Mouse (Mus musculus) spleen, postnatal 10 days (tissue): Measurements from ENCODE around the gene Gm45021.
A peak's percentile ranks its signal among the peaks of the same experiment; 100 is the strongest.

ENCODE experiments used
- DNase-seq, 2 experiments: peaks; one replicate each; pipeline ENCODE4 v3.0.0; 2021 to 2022; ENCODE audit warnings: low spot score in 2 of 2

Gene Gm45021

DNA sequence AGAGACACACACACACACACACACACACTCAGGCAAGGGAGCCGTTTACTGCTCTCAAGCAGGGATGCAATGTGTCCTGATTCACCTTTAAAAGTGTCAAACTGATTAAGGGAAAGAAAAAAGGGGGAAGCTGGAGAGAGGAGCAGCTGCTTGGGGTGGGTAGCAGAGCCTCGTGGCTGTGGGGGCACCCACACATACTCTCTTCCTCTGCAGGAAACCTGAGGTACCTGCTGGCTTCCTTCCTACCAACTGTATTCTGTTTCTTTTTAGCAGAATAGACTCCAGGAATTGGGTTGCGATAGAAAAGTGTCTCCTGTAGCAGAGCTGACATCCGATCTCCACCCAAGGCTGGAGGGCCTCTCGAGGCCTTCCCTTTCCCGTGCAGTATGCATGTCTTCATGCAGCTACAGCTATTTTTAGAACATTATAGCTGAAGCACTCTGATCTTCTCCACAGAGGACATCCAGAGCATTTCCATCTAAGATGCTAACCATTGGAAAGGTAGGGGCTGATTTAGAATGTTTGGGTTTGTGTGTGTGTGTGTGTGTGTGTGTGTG, at the start of gene Gm45021:
TSS of gene Gm45021 (plus strand) at position 417 of the 557 bp plus-strand sequence.
- DNase-seq: no peak

DNA sequence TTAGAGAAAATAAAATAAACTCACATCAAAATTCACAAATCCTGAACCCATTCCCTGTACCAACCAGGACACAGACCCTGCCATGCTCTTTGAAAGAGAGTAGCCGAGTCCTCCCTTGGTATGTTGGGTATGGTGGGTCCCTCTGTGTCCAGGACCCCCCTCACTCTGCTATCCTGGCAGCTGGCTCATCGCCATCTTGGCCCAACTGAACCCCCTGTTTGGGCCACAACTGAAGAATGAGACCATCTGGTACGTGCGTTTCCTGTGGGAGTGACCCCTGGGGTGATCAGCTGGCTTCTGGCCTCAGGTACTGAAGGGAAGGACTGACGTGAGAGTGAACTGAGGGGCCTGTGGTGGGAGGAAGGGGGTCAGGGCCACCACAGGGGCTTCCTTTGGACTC, 49.5 kb upstream of the Gm45021 start:
- DNase-seq: no peak

DNA sequence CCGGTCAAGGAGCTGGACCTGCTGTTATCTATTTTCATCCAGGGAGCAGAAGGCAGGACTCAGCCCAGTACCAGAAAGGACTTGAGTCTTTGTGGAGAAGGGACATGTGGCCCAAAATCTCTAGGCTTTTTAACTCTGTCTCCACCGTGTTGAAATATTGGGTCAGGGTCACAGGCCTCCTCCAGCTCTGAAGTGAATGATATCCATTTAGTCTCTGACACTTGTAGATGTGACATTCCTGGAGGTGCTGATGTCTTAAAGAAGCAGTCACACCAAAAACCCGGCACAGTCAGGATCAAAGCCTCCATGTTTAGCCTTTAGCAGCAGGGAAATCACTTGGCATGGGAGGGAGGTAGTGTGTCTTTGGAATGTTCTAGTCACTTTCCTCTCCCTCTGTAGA, 48.7 kb upstream of the Gm45021 start:
- DNase-seq: no peak

DNA sequence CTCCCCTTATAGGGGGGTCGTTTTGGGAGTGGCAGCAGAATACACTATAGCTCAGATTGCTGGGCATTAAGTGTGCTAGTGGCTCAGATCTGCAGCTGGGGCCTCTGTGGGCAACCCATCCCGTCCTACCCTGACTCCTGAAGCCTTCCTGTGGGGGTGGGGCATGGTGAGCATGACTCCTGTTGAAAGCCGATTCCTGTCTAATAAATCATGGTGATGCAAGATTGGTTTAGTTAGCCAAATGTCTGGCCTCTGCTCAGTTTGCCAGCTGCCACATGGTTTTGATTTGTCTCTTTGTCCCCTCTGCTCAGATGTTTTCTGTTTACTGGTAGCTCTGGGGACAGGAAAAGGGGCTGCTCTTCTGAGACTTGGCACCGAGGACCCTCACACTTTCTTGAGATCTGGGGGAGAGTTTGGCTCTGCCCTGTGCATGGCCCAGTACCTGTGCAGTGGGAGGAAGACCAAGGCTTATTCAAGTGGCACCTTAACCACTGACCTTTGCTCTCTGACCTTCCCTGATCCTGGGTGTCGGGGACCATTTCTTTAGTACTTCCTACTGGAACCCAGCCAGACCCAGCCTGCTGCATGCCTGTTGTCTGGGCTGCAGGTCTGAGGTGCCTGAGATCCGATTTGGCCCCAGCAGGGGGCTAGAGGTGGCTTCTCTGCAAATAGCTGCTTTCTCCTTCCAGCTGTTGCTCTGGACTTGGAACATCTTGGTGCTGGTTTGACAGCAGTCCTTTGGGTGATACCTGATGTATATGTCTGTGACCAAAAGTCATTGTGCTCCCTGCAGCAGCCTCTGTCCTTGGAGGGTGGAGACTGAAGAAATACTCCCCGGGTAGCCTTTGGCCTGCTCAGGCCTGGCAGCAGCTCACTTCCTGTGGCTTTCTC, 47.6 kb upstream of the Gm45021 start:
- no peak for DNase-seq

DNA sequence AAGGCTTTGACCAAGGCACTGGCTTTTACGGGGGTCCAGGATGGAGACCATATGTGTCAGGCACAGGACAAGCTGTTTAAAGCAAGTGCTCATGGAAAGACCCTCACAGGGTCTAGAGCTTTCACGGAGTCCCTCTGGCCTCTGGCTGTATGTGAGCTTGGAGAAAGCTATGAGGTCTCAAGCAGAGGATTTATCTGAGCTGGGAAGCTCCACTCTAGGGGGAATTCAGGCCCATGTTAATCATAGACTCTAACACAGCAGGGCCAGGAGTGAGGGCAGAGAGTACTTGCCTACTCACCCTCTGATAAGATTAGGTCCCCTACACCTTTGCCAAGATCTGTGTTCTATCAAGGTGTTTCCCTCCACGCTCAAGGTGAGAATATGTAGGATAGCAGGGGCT, 46.8 kb upstream of the Gm45021 start:
- DNase-seq: no peak

- DNase-seq: no peak
Observed at GRCm38 (mm10) chr6:48545251-48545650, 44.2 kb upstream of the Gm45021 start.

- peak in 1 of 2 experiments; percentile 49 for DNase-seq
Observed at GRCm38 (mm10) chr6:48546271-48546670, 43.1 kb upstream of the Gm45021 start.

GRCm38 (mm10) chr6:48546858-48547257, 42.6 kb upstream of the Gm45021 start:
- no peak for DNase-seq

DNA sequence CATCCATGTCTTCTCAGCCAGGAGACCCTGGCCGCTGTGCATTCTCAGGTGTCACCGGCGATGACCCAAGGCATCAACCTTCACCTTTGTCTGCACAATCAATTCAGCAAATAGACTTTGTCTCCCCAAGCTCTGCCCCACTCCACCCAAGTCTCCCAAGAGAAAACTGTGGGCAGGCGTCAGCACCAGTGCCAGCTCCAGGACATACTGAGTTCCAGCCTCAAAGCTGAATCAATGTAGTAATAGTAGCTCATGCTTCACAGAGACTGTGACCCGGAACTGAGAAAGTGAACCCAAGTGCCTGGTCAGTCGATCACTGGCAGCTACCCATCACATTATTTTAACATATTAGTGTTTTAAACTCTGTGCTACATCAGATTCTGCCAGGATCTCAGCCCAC, 41.1 kb upstream of the Gm45021 start:
- no peak for DNase-seq

GRCm38 (mm10) chr6:48552918-48553317, 36.5 kb upstream of the Gm45021 start:
- peak in 1 of 2 experiments; percentile 71 for DNase-seq

GRCm38 (mm10) chr6:48553819-48554218, 35.6 kb upstream of the Gm45021 start:
- DNase-seq: no peak

DNA sequence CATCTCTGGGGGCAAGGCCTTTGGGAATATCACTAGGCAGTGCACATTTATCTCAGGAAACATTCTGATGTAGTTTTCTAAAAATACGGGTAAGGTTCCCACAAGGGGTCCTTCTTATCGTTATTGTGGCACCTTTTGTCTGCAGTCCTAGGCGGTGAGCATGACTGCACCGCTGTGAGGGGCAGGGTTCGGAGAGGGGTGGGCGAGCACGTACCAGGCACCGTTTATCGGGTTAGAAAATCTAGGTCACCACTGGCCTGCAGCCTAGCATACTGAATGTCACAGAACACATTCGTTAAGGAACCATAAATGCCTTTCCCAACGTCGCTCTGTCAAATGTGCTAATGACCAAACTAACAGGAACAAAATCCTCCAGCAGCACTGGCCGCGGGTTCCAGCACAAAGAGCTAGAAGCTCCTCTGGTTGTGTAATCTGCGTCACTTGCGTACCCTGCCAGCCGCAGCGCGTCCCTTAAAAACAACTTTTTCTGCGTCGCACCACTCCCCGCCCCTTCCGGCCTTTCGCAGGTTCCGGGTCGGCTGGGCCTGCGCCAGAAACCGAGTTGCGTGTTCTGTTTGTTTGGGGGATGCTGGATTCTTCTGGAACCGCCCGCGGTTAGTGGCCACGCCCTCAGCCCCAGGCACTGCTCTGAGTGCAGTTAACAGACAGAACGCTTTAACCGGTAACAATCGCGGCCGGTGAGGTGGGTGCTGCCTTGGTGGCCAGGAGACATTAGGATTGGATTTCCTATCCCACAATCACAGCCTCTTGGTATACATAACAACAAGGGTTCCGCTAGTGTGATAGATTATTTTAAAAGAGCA, 34.9 kb upstream of the Gm45021 start, which contains the start of gene Lrrc61:
TSS of gene Lrrc61 (plus strand) at position 517 of the 824 bp plus-strand sequence.
- DNase-seq: peak; percentile 49 to 88

- no peak for DNase-seq
Observed at GRCm38 (mm10) chr6:48555104-48555890, 34.1 kb upstream of the Gm45021 start.

DNA sequence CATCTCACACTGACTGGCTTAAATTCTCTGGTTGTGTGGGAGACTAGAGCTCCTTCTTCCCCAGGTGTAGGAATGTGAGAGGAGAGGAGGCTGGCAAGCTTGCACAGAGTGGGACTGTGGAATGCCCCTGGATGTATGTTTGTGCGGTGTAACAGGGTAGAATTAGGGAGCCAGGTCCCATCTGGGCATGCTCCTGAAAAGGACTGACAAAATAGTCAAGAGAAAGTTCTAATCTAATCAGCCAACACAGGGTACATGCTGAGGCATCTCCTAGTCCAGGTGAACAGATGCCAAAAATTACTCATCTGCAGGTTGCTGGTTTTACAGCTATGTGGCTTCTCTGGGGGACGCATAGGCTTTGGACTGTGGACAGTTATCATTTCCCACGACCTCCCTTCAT, 33.5 kb upstream of the Gm45021 start:
- DNase-seq: no peak

DNA sequence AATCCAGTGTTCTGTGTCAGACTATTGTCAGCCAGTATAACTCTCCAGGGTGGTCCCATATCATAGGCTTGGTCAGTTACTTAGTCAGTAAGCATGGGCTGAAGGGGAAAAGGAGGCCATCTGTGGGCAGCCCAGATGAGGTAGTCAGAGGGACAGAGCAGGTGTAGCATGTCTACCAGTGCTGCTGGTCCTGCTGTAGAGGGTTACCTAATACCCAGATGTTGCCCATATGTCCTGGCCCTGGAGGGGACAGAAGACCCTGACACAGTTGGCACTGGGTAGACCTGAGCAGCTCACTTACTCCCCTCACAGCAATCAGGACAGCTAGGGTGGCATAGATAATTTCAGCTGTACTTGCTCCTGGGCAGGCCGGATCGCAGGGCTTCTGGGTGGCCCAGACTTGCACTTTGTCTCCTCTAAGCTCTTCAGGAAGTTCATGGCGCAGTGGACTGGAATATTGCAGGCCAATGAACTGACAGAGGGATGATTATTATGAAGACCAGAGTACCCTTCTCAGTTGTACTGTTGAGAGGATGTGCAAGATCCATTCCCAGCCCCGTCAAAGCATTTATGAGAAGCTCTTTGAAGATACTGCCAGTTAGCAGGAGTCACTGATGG, 23.6 kb upstream of the Gm45021 start:
- DNase-seq: no peak

GRCm38 (mm10) chr6:48566312-48566711, 23.1 kb upstream of the Gm45021 start:
- no peak for DNase-seq

DNA sequence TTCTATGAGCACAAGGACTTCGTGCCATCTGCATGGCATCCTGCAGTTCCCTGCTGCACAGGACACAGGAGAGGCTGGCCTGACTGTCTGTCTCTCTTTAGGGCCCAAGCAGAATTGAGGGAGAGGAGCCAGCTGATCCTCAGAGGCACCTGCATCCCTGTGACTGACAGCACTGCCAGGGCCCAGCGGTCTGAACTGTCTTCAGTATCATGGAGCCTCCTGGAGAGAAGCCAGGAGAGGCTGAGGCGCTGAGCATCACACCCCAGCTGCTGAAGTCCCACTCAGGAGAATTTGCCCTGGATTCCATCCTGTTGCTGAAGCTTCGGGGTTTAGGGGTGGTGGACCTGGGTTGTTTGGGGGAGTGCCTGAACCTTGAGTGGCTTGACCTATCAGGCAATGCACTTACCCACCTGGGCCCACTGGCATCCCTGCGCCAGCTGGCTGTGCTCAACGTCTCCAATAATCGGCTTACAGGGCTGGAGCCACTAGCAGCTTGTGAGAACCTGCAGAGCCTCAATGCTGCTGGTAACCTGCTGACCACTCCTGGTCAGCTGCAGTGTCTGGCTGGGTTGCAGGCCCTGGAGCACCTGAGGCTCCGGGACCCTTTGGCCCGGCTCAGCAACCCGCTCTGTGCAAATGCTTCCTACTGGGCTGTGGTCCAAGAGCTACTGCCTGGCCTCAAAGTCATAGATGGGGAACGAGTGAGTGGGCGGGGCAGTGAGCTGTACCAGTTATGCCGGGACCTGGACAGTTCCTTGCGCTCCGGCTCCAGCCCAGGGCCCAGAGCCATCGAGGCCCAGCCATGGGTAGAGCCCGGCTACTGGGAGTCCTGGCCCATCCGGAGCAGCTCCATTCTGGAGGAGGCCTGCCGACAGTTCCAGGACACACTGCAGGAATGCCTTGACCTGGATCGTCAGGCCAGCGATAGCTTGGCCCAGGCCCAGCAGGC, 21.1 kb upstream of the Gm45021 start:
- no peak for DNase-seq

DNA sequence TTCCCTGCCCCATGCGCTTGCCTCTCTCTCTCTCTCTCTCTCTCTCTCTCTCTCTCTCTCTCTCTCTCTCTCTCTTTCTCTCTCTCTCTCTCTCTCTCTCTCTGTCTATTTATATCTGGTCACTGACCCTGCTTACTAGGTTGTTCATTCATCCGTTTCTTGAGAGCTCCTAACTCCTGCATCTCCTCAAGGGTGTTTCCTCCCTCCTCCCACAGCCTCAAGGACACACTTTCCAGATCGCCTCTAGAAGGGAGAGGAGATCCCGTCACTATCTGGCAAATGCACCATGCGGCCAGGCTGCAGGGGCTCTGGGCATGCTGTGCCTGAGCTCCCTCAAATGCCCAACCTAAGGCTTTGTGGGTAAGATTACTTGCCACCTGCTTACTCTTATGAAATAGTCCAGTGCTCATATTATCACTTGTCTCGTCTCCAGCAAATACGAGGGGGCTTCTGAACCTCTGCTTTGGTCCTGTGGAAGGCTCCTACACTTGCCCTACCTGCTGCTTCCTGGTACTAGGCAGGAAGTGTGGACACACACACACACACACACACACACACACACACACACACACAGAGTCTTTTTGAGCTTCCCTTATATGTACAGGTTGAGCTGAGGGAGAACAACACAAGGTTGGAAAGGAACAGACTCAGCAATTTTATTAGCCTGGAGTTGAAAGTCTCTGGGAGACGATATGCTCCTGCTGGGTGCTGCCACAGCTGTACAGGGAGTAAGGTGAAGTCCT, 20.2 kb upstream of the Gm45021 start:
- no peak for DNase-seq

- no peak for DNase-seq
Observed at GRCm38 (mm10) chr6:48572014-48572413, 17.4 kb upstream of the Gm45021 start.
